Mouse (Mus musculus) embryonic fibroblast, embryonic 13.5 days (primary cell): ENCODE results near the gene Sumo2.

ENCODE experiments used
- CTCF ChIP-seq: IDR thresholded peaks from 2 replicates; pipeline ENCODE4 v1.5.1; 2011; ENCODE audit warnings: mild to moderate bottlenecking, control low read depth, low read length, moderate library complexity, borderline replicate concordance; ENCODE audit not compliant: insufficient read depth
- POLR2A ChIP-seq: IDR thresholded peaks from 2 replicates; pipeline ENCODE4 v1.6.1; 2011; ENCODE audit warnings: low read depth, mild to moderate bottlenecking, control low read depth, low read length, moderate library complexity

GRCm38 (mm10) chr11:115502636-115503035, 33.4 kb downstream of the Sumo2 start:
- TF ChIP-seq CTCF = no peak
- TF ChIP-seq POLR2A = no peak
